Mouse (Mus musculus) lung, embryonic 15.5 days (tissue): ENCODE measurements around the gene Jhy. TPM values are rescaled to one million over a fixed set of nuclear protein-coding genes. Genes with fewer than 3 reads are reported as not detected.

Source experiments
- ATAC-seq: fragments of 200-750 bp; cut with Nextera tagmentation; 2 replicates; pipeline ENCODE4 v1.8.0; 2017; ENCODE audit warnings: moderate number of reproducible peaks, borderline replicate concordance; ENCODE audit not compliant: low FRiP score, low TSS enrichment; ENCODE audit errors: extremely low read depth
- H3K27ac ChIP-seq: fragments of 300-500 bp; sonication (generic); 2 replicates; pipeline ENCODE4 v1.5.1; 2015; ENCODE audit warnings: moderate library complexity, mild to moderate bottlenecking, inconsistent platforms
- H3K27me3 ChIP-seq: fragments of 300-500 bp; sonication (generic); 2 replicates; pipeline ENCODE4 v1.6.1; 2015; ENCODE audit warnings: inconsistent platforms
- H3K36me3 ChIP-seq: fragments of 300-500 bp; sonication (generic); 2 replicates; pipeline ENCODE4 v1.6.1; 2015; ENCODE audit warnings: inconsistent platforms
- H3K4me1 ChIP-seq: fragments of 300-500 bp; sonication (generic); 2 replicates; pipeline ENCODE4 v1.6.1; 2015; ENCODE audit warnings: inconsistent platforms
- H3K4me2 ChIP-seq: fragments of 300-500 bp; sonication (generic); 2 replicates; pipeline ENCODE4 v1.6.1; 2015; ENCODE audit warnings: inconsistent platforms, mild to moderate bottlenecking, moderate library complexity
- H3K4me3 ChIP-seq: fragments of 300-500 bp; sonication (generic); 2 replicates; pipeline ENCODE4 v1.5.1; 2015; ENCODE audit warnings: mild to moderate bottlenecking, inconsistent platforms
- H3K9ac ChIP-seq: fragments of 300-500 bp; sonication (generic); 2 replicates; pipeline ENCODE4 v1.6.1; 2015; ENCODE audit warnings: inconsistent platforms
- H3K9me3 ChIP-seq: fragments of 300-500 bp; sonication (generic); 2 replicates; pipeline ENCODE4 v1.6.1; 2016; ENCODE audit warnings: inconsistent platforms
- WGBS: fragments of 180-500 bp; shearing (Covaris S2); methylation state at CpG from one replicate; pipeline ENCODE4 v1.1.7; 2015; 5-methylcytosine and 5-hydroxymethylcytosine counted together
- polyA plus RNA-seq: library from polyadenylated mRNA; unstranded; fragments of >200 nt; fragmentation: Nextera tagmentation; extraction: Ambion mirVana; gene quantifications from 2 replicates; pipeline ENCODE4 v1.2.1, GENCODE M21; 2015

Jhy gene
- 0.18 and 0.24 TPM in 2 replicates for polyA plus RNA-seq

GRCm38 (mm10) chr9:40963586-40964417, at the start of gene Jhy:
Gene Jhy, minus strand, starts transcription at chr9:40964118.
- Histone ChIP-seq H3K4me3 (peak within 1 kb of the TSS; percentile 32), H3K36me3 (no peaks in the 10 kb centered on the region), H3K4me2 (peak within 1 kb of the TSS; percentile 70), H3K4me1 (peaks cover 9% of the 10 kb centered on the region), H3K9me3 (no peaks in the 10 kb centered on the region), H3K27ac (no peak within 1 kb of the TSS), H3K9ac (no peak within 1 kb of the TSS), H3K27me3 (peaks cover 47% of the 10 kb centered on the region)
- ATAC-seq, result peak; percentile 42; the same call in 1 of the 2 replicates
- WGBS, result 2% methylated on average over 50 of the region's 51 CpGs

GRCm38 (mm10) chr9:41012456-41012855, 48.5 kb upstream of the Jhy start:
- H3K4me3 ChIP-seq, result no peak overlapping the region
- no peak overlapping the region for H3K27ac ChIP-seq
- no peaks in the 10 kb centered on the region for H3K9me3 ChIP-seq
- no peaks in the 10 kb centered on the region for H3K27me3 ChIP-seq
- no peak overlapping the region for H3K9ac ChIP-seq
- WGBS, result 92% methylated on average over 5 of the region's 5 CpGs
- no peaks in the 10 kb centered on the region for H3K4me1 ChIP-seq
- no peaks in the 10 kb centered on the region for H3K36me3 ChIP-seq
- no peak overlapping the region for H3K4me2 ChIP-seq
- no peak for ATAC-seq

GRCm38 (mm10) chr9:41011512-41012436, 47.9 kb upstream of the Jhy start:
- no peaks in the 10 kb centered on the region for H3K27me3 ChIP-seq
- no peak overlapping the region for H3K4me2 ChIP-seq
- no peaks in the 10 kb centered on the region for H3K9me3 ChIP-seq
- no peak overlapping the region for H3K9ac ChIP-seq
- no peak overlapping the region for H3K4me3 ChIP-seq
- WGBS, result 77% methylated on average over 13 of the region's 13 CpGs
- no peak overlapping the region for H3K27ac ChIP-seq
- no peaks in the 10 kb centered on the region for H3K4me1 ChIP-seq
- no peak for ATAC-seq
- H3K36me3 ChIP-seq, result no peaks in the 10 kb centered on the region

GRCm38 (mm10) chr9:41007785-41008184, 43.9 kb upstream of the Jhy start:
- no peaks in the 10 kb centered on the region for H3K9me3 ChIP-seq
- H3K4me3 ChIP-seq, result no peak overlapping the region
- H3K36me3 ChIP-seq, result no peaks in the 10 kb centered on the region
- no peak overlapping the region for H3K9ac ChIP-seq
- 4% methylated on average over 1 of the region's 1 CpGs for WGBS
- no peaks in the 10 kb centered on the region for H3K4me1 ChIP-seq
- H3K27me3 ChIP-seq, result no peaks in the 10 kb centered on the region
- no peak for ATAC-seq
- H3K27ac ChIP-seq, result no peak overlapping the region
- no peak overlapping the region for H3K4me2 ChIP-seq

GRCm38 (mm10) chr9:41004415-41004814, 40.5 kb upstream of the Jhy start, which contains the start of gene Crtam:
Gene Crtam, minus strand, starts transcription at chr9:41004628.
- Histone ChIP-seq H3K4me1 (no peaks in the 10 kb centered on the region), H3K9me3 (no peaks in the 10 kb centered on the region), H3K4me2 (no peak within 1 kb of the TSS), H3K4me3 (no peak within 1 kb of the TSS), H3K27ac (no peak within 1 kb of the TSS), H3K9ac (no peak within 1 kb of the TSS), H3K27me3 (no peaks in the 10 kb centered on the region), H3K36me3 (no peaks in the 10 kb centered on the region)
- WGBS, result 26% methylated on average over 4 of the region's 4 CpGs
- no peak for ATAC-seq

GRCm38 (mm10) chr9:40997116-40997779, 33.3 kb upstream of the Jhy start:
- Histone ChIP-seq H3K9ac (no peak overlapping the region), H3K4me1 (no peaks in the 10 kb centered on the region), H3K27ac (no peak overlapping the region), H3K9me3 (no peaks in the 10 kb centered on the region), H3K36me3 (no peaks in the 10 kb centered on the region), H3K4me2 (no peak overlapping the region), H3K27me3 (no peaks in the 10 kb centered on the region), H3K4me3 (no peak overlapping the region)
- 75% methylated on average over 7 of the region's 7 CpGs for WGBS
- no peak for ATAC-seq

- Histone ChIP-seq H3K27ac (no peak overlapping the region), H3K4me2 (no peak overlapping the region), H3K27me3 (no peaks in the 10 kb centered on the region), H3K4me3 (no peak overlapping the region), H3K36me3 (no peaks in the 10 kb centered on the region), H3K9me3 (no peaks in the 10 kb centered on the region), H3K9ac (no peak overlapping the region), H3K4me1 (no peaks in the 10 kb centered on the region)
- WGBS, result 62% methylated on average over 5 of the region's 5 CpGs
- ATAC-seq, result no peak
Observed at GRCm38 (mm10) chr9:40994075-40994474, 30.2 kb upstream of the Jhy start.

- no peak overlapping the region for H3K4me3 ChIP-seq
- WGBS, result 83% methylated on average over 6 of the region's 6 CpGs
- ATAC-seq, result no peak
- H3K27me3 ChIP-seq, result no peaks in the 10 kb centered on the region; the same call in 1 of the 2 replicates
- H3K4me2 ChIP-seq, result no peak overlapping the region
- H3K27ac ChIP-seq, result no peak overlapping the region
- no peak overlapping the region for H3K9ac ChIP-seq
- no peaks in the 10 kb centered on the region for H3K4me1 ChIP-seq
- H3K36me3 ChIP-seq, result no peaks in the 10 kb centered on the region
- H3K9me3 ChIP-seq, result no peaks in the 10 kb centered on the region
Observed at GRCm38 (mm10) chr9:40991511-40991910, 27.6 kb upstream of the Jhy start.

GRCm38 (mm10) chr9:40989940-40990588, 26.1 kb upstream of the Jhy start:
- WGBS, result 35% methylated on average over 4 of the region's 4 CpGs
- H3K9ac ChIP-seq, result no peak overlapping the region
- no peak for ATAC-seq

GRCm38 (mm10) chr9:40984313-40984712, 20.4 kb upstream of the Jhy start:
- no peak for ATAC-seq
- no peaks in the 10 kb centered on the region; the same call in 1 of the 2 replicates for H3K27me3 ChIP-seq
- H3K9ac ChIP-seq, result no peak overlapping the region
- 72% methylated on average over 3 of the region's 3 CpGs for WGBS
- H3K27ac ChIP-seq, result no peak overlapping the region
- H3K4me1 ChIP-seq, result no peaks in the 10 kb centered on the region
- H3K9me3 ChIP-seq, result no peaks in the 10 kb centered on the region
- no peak overlapping the region for H3K4me2 ChIP-seq
- no peaks in the 10 kb centered on the region for H3K36me3 ChIP-seq
- no peak overlapping the region for H3K4me3 ChIP-seq

More at GRCm38 (mm10) chr9:40989940-40990588, 26.1 kb upstream of the Jhy start:
- no peak overlapping the region for H3K27ac ChIP-seq
- no peaks in the 10 kb centered on the region for H3K9me3 ChIP-seq
- H3K4me2 ChIP-seq, result no peak overlapping the region
- no peaks in the 10 kb centered on the region; the same call in 1 of the 2 replicates for H3K27me3 ChIP-seq
- no peaks in the 10 kb centered on the region for H3K4me1 ChIP-seq
- H3K36me3 ChIP-seq, result no peaks in the 10 kb centered on the region
- no peak overlapping the region for H3K4me3 ChIP-seq

GRCm38 (mm10) chr9:40983758-40984157, 19.8 kb upstream of the Jhy start:
- no peak overlapping the region for H3K4me3 ChIP-seq
- H3K9me3 ChIP-seq, result no peaks in the 10 kb centered on the region
- H3K4me1 ChIP-seq, result no peaks in the 10 kb centered on the region
- H3K27me3 ChIP-seq, result no peaks in the 10 kb centered on the region; the same call in 1 of the 2 replicates
- no peak overlapping the region for H3K4me2 ChIP-seq
- 73% methylated on average over 3 of the region's 3 CpGs for WGBS
- no peak for ATAC-seq
- H3K36me3 ChIP-seq, result no peaks in the 10 kb centered on the region
- no peak overlapping the region for H3K27ac ChIP-seq
- H3K9ac ChIP-seq, result no peak overlapping the region
